Mouse (Mus musculus): Measurements from ENCODE around the gene Mthfd1.

- TF ChIP-seq CTCF (IDR thresholded peaks at IDR 0.05; ENCODE audit: low read depth, low read length) (peak; percentile 9), POLR2A (IDR thresholded peaks at IDR 0.05; ENCODE audit: insufficient read depth, low read length) (no peak)
Measured at GRCm38 (mm10) chr12:76341080-76341479, 86.0 kb downstream of the Mthfd1 start.

Measured in ES-Bruce4 (cell line).